8 mouse cellular contexts compared by ENCODE assay signal in the genomic region with DNA sequence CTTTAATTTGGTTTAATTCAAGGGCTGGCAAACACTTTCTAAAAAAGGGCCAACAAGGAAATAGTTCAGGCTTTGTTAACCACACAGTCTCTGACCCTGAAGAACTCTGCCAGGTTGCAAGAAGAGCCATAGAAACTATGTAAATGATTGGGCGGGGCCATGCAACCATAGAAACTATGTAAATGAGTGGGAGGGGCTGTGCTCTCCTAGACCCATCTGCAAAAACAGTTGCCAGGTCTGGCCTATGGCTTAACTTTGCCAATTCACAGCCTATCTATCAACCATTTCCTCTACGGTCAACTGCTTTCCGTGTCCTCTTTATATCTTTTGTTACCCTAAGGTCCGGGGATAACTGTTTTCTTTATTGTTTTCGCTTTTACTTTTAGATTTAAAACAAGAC. TPM values are rescaled to one million over a fixed set of nuclear protein-coding genes. Genes with fewer than 3 reads are reported as not detected.
A peak's percentile ranks its signal among the peaks of the same experiment; 100 is the strongest.
DNase-seq lines count a peak whose midpoint lies in the region; ATAC-seq and TF ChIP-seq lines count a peak whose summit lies in the region.

No protein-coding gene starts in this region.

- H3K36me3 ChIP-seq in forebrain, embryonic 11.5 days (ENCODE audit: control insufficient read depth, insufficient read depth, low read length), result no peaks in the 10 kb centered on the region
- H3K36me3 ChIP-seq in forebrain, embryonic 16.5 days (ENCODE audit: control insufficient read depth, insufficient read depth), result no peaks in the 10 kb centered on the region
- no peaks in the 10 kb centered on the region for H3K36me3 ChIP-seq in CH12.LX (replicated peaks in 1 of 2; ENCODE audit: control insufficient read depth in 1 of 2, insufficient read depth in 1 of 2, low read length in 1 of 2)
- H3K36me3 ChIP-seq in hindbrain, embryonic 14.5 days (replicated peaks; ENCODE audit: control insufficient read depth, insufficient read depth), result no peaks in the 10 kb centered on the region
- H3K36me3 ChIP-seq in macrophage (ENCODE audit: inconsistent target), result no peaks in the 10 kb centered on the region

- dilution Hi-C loops in CH12.LX (cut with MboI; ENCODE audit: extremely low pct_ligation_motif_present, extremely low pct_unique_long_range_greater_than_20kb, low sequenced_read_pairs), result no loop called here

- H3K27ac ChIP-seq in forebrain, embryonic 11.5 days (ENCODE audit: low read depth, low read length), result no peak overlapping the region
- no peak overlapping the region for H3K27ac ChIP-seq in forebrain, embryonic 16.5 days (ENCODE audit: low read length)
- H3K27ac ChIP-seq in CH12.LX (ENCODE audit: insufficient read depth, low read depth), result no peak overlapping the region
- H3K27ac ChIP-seq in hindbrain, embryonic 14.5 days, result no peak overlapping the region
- peak overlapping the region; percentile 7; the same call in 1 of the 2 replicates for H3K27ac ChIP-seq in macrophage

- H3K9me3 ChIP-seq in forebrain, embryonic 11.5 days (ENCODE audit: control insufficient read depth, low read length), result no peaks in the 10 kb centered on the region
- H3K9me3 ChIP-seq in forebrain, embryonic 16.5 days (ENCODE audit: control insufficient read depth, low read length), result no peaks in the 10 kb centered on the region
- H3K9me3 ChIP-seq in CH12.LX (replicated peaks; ENCODE audit: low read length), result no peaks in the 10 kb centered on the region
- no peaks in the 10 kb centered on the region for H3K9me3 ChIP-seq in hindbrain, embryonic 14.5 days (ENCODE audit: control insufficient read depth, low read length)

- DNase-seq in forebrain, embryonic 11.5 days (ENCODE audit: low spot score), result peak; percentile 41
- DNase-seq in CH12.LX (ENCODE audit: extremely low read depth), result peak; percentile 87
- peak; percentile 34 for DNase-seq in hindbrain, embryonic 14.5 days (ENCODE audit: low spot score)
- DNase-seq in heart, adult 9 months (ENCODE audit: low spot score in 2 of 2), result no peak
- no peak for DNase-seq in right cerebral cortex, postnatal 36 days (ENCODE audit: low spot score in 2 of 2)
- DNase-seq in cerebellum, postnatal 4 days (ENCODE audit: low spot score in 2 of 2), result no peak

- 78% methylated on average over 5 of the region's 5 CpGs for WGBS in forebrain, embryonic 11.5 days
- 55% methylated on average over 5 of the region's 5 CpGs for WGBS in forebrain, embryonic 16.5 days
- 46% methylated on average over 5 of the region's 5 CpGs for WGBS in hindbrain, embryonic 14.5 days
- WGBS in macrophage (ENCODE audit: missing documents), result 32% methylated on average over 5 of the region's 5 CpGs

- no peak overlapping the region for H3K4me3 ChIP-seq in forebrain, embryonic 11.5 days (ENCODE audit: low read depth, low read length)
- H3K4me3 ChIP-seq in forebrain, embryonic 16.5 days (replicated peaks; ENCODE audit: low read length), result no peak overlapping the region
- H3K4me3 ChIP-seq in CH12.LX (replicated peaks in 1 of 3; ENCODE audit: low read depth in 2 of 3, low read length in 2 of 3, poor library complexity in 1 of 3), result no peak overlapping the region
- no peak overlapping the region for H3K4me3 ChIP-seq in hindbrain, embryonic 14.5 days (replicated peaks; ENCODE audit: low read length)
- no peak overlapping the region for H3K4me3 ChIP-seq in macrophage (ENCODE audit: inconsistent target)

- no peak overlapping the region for H3K9ac ChIP-seq in forebrain, embryonic 11.5 days (ENCODE audit: low read length)
- no peak overlapping the region for H3K9ac ChIP-seq in forebrain, embryonic 16.5 days (replicated peaks; ENCODE audit: low read depth, low read length)
- peak overlapping the region; percentile 12; the same call in 1 of the 2 replicates for H3K9ac ChIP-seq in CH12.LX (ENCODE audit: insufficient read depth, low read depth)
- H3K9ac ChIP-seq in hindbrain, embryonic 14.5 days, result no peak overlapping the region

- peaks cover 12% of the 10 kb centered on the region; the same call in 1 of the 2 replicates for H3K4me1 ChIP-seq in forebrain, embryonic 11.5 days (replicated peaks; ENCODE audit: control insufficient read depth, insufficient read depth, low read length)
- H3K4me1 ChIP-seq in forebrain, embryonic 16.5 days (replicated peaks; ENCODE audit: control insufficient read depth, insufficient read depth, low read length), result peaks cover 21% of the 10 kb centered on the region
- peaks cover 3 to 33% of the 10 kb centered on the region in 2 experiments for H3K4me1 ChIP-seq in CH12.LX (ENCODE audit: control insufficient read depth in 1 of 2, insufficient read depth in 2 of 2)
- 0 out of 2 replicates have a peak, but pooled peaks cover 13% of the 10 kb centered on the region for H3K4me1 ChIP-seq in hindbrain, embryonic 14.5 days (replicated peaks; ENCODE audit: control insufficient read depth, insufficient read depth, low read length)

- no peak for TF ChIP-seq EP300 in CH12.LX (IDR thresholded peaks at IDR 0.05; ENCODE audit: low read length)

- no peak for TF ChIP-seq RAD21 in CH12.LX (IDR thresholded peaks at IDR 0.05; ENCODE audit: low read depth, low read length)

- TF ChIP-seq POLR2A in CH12.LX (IDR thresholded peaks at IDR 0.05; ENCODE audit: low read depth, low read length), result peak; percentile 30; the same call in 1 of the 2 replicates

- no peak for ATAC-seq in forebrain, embryonic 11.5 days (replicated peaks; ENCODE audit: low FRiP score)
- ATAC-seq in forebrain, embryonic 16.5 days, result no peak
- ATAC-seq in hindbrain, embryonic 14.5 days (ENCODE audit: low FRiP score), result no peak

- no peaks in the 10 kb centered on the region for H3K79me2 ChIP-seq in CH12.LX (replicated peaks; ENCODE audit: control insufficient read depth, extremely low read depth, insufficient read depth, poor library complexity, severe bottlenecking)
- no peaks in the 10 kb centered on the region for H3K79me2 ChIP-seq in macrophage (ENCODE audit: inconsistent target)

- H3K4me2 ChIP-seq in forebrain, embryonic 11.5 days (ENCODE audit: low read depth, low read length, severe bottlenecking), result no peak overlapping the region
- no peak overlapping the region for H3K4me2 ChIP-seq in forebrain, embryonic 16.5 days (ENCODE audit: low read length)
- peak overlapping the region; percentile 52; the same call in 1 of the 2 replicates for H3K4me2 ChIP-seq in CH12.LX (ENCODE audit: insufficient read depth, low read depth, poor library complexity, severe bottlenecking)
- H3K4me2 ChIP-seq in hindbrain, embryonic 14.5 days (replicated peaks), result no peak overlapping the region

- in situ Hi-C loops in CH12.LX (cut with MboI; ENCODE audit: low pct_ligation_motif_present, low pct_unique_long_range_greater_than_20kb, low sequenced_read_pairs), result no loop called here

- TF ChIP-seq CTCF in CH12.LX (conservative IDR thresholded peaks at IDR 0.05 in 1 of 2, IDR thresholded peaks at IDR 0.05 in 1 of 2; ENCODE audit: low read depth in 2 of 2, low read length in 2 of 2), result no peak

- no peaks in the 10 kb centered on the region for H3K27me3 ChIP-seq in forebrain, embryonic 11.5 days (ENCODE audit: control insufficient read depth, insufficient read depth, low read length)
- H3K27me3 ChIP-seq in forebrain, embryonic 16.5 days (replicated peaks; ENCODE audit: control insufficient read depth, insufficient read depth, low read length), result no peaks in the 10 kb centered on the region
- no peaks in the 10 kb centered on the region for H3K27me3 ChIP-seq in CH12.LX (replicated peaks)
- no peaks in the 10 kb centered on the region for H3K27me3 ChIP-seq in hindbrain, embryonic 14.5 days (ENCODE audit: control insufficient read depth, insufficient read depth, low read length)

TF ChIP-seq in CH12.LX, 34 proteins besides CTCF, POLR2A, EP300 and RAD21:
- no peak for TF ChIP-seq RCOR1 (conservative IDR thresholded peaks at IDR 0.05; ENCODE audit: low read depth, low read length)
- peak; percentile 94 for TF ChIP-seq TCF12 (IDR thresholded peaks at IDR 0.05; ENCODE audit: low read depth, low read length)
- TF ChIP-seq USF1 (IDR thresholded peaks at IDR 0.05; ENCODE audit: low read depth, low read length), result no peak
- TF ChIP-seq NRF1 (IDR thresholded peaks at IDR 0.05; ENCODE audit: low read depth, low read length), result no peak
- peak; percentile 88; the same call in 1 of the 2 replicates for TF ChIP-seq TBP (conservative IDR thresholded peaks at IDR 0.05; ENCODE audit: low read depth, low read length)

RNA-seq across cellular contexts. Expression of gene Rassf3, which starts 25.0 kb away (rescaled TPM):
- polyA plus RNA-seq in forebrain, embryonic 11.5 days (2014; fragmentation: Nextera tagmentation; extraction: Ambion mirVana), result 5.5 and 7.6 TPM in 2 replicates
- 4.1 and 5.3 TPM in 2 replicates for polyA plus RNA-seq in forebrain, embryonic 16.5 days (2015; fragmentation: Nextera tagmentation; extraction: Ambion mirVana)
- total RNA-seq in CH12.LX (2012; rRNA removed), result 5.7 and 7.3 TPM in 2 replicates
- 4.0 and 4.1 TPM in 2 replicates for total RNA-seq in CH12.LX (2014; rRNA removed)
- 9.0 and 9.9 TPM in 2 replicates for polyA plus RNA-seq in CH12.LX (2012; ENCODE audit: insufficient read length, low read depth)
- polyA plus RNA-seq in hindbrain, embryonic 14.5 days (2014; fragmentation: Nextera tagmentation; extraction: Ambion mirVana), result 5.8 and 6.5 TPM in 2 replicates
- total RNA-seq in macrophage (2018; cell fraction: chromatin; rRNA removed), result 100 to 1,000 TPM in 1 of 26 experiments, 10 to 100 TPM in 19, 1 to 10 TPM in 6; 4.9 to 154 (median 18.5) TPM
- total RNA-seq in macrophage (2018; cell fraction: cytosol; rRNA removed), result 10 to 100 TPM; 19.5 to 87.4 (median 38.1) TPM
- total RNA-seq in macrophage (2018; cell fraction: nucleus; rRNA removed), result 100 to 1,000 TPM in 2 of 26 experiments, 10 to 100 TPM in 24; 14.4 to 130 (median 28.3) TPM
- polyA plus RNA-seq in macrophage (2018), result 38.9 to 52.7 TPM (median 40.3 TPM) in 3 replicates

Comparison
In these comparisons a context has a peak if more than half of its experiments do, and no peak if none do; other contexts are left out.
1. DNase-seq: peak in forebrain, embryonic 11.5 days (single experiment), CH12.LX (single experiment) and hindbrain, embryonic 14.5 days (single experiment); none in heart, adult 9 months (0 of 2), right cerebral cortex, postnatal 36 days (0 of 2) and cerebellum, postnatal 4 days (0 of 2).